Mouse (Mus musculus) adrenal gland, postnatal 10 days (tissue): ENCODE measurements around the gene Myo1h. TPM values are rescaled to one million over a fixed set of nuclear protein-coding genes. Genes with fewer than 3 reads are reported as not detected.

Source experiments
- DNase-seq: peaks from one replicate; pipeline ENCODE4 v3.0.0; 2021; ENCODE audit warnings: mixed read lengths
- total RNA-seq, 2 experiments: library from RNA; stranded (reverse); gene quantifications; 2 replicates each; pipeline ENCODE4 v1.2.3; 2021

The Myo1h gene
- total RNA-seq, 2 experiments from 2014 or later, result 0.84 to 0.97 TPM

GRCm38 (mm10) chr5:114296693-114297631 is 8.0 kb downstream of the Myo1h start:
- peak; percentile 69 for DNase-seq

DNA sequence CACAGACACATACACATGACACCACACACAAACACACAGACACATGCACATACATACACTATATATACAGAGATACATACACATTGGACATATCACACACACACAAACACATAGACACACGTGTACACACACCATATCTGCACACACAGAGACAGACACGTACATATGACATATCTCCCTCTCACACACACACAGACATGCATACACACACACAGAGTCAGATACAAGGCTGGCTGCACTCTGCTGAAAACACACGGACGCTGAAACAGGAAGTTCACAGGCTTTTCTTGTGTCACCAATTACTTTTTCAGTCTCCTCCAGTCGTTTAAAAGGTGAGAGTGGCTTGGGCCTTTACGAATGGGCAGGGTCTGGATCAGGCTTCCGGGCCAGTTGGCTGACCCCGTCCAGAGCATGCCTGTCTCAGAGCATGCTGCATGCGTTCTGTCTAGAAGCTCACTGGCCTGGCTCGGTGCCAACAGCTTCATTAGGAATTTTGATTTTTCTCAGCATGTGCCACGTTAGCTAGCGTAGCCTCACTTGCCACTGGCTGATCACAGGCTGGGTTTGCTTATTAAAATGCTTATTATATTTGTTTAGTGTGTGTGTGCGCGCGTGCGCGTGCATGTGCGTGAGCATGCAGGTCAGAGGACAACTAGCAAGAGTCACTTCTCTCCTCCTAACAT is 9.4 kb downstream of the Myo1h start:
- peak; percentile 55 for DNase-seq

DNA sequence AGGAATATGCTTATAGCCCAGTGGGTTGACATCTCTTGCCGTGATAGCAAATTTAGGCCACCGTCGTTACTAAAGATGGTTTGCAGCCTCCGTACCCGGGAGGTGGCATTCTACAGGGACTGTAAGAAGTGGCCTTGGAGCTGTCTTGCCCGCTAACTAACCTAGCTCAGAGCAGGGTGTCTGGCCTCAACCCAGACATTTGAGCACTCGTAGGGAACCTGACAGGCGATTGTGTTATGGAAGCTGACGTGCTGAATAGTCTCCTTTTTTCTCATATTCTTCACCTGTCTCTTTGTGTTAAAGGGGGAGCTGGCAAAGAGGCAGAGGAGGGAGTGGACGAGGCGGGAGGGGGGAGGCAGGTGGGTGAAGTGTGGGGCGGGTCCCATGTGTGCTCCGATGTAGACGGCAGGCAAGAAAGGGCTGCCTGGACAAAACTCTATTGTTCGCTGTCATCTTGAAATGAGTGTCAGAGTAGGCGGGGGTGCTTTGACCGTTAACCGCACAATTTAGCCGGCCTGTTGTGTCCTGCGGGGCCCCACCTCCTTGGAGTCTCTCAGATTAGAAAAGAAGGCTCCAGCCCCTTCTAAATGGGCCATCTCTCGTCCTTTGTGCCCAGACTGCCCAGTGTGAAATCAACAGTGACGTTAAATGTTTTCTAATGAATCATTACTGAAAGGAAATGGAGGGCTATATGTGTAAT is 10.3 kb downstream of the Myo1h start:
- DNase-seq, result no peak

- DNase-seq, result no peak
Observed at GRCm38 (mm10) chr5:114299883-114300610, 11.1 kb downstream of the Myo1h start.

- DNase-seq, result no peak
Observed at GRCm38 (mm10) chr5:114303166-114303565, 14.2 kb downstream of the Myo1h start.

GRCm38 (mm10) chr5:114306496-114306895 is 17.5 kb downstream of the Myo1h start:
- no peak for DNase-seq

DNA sequence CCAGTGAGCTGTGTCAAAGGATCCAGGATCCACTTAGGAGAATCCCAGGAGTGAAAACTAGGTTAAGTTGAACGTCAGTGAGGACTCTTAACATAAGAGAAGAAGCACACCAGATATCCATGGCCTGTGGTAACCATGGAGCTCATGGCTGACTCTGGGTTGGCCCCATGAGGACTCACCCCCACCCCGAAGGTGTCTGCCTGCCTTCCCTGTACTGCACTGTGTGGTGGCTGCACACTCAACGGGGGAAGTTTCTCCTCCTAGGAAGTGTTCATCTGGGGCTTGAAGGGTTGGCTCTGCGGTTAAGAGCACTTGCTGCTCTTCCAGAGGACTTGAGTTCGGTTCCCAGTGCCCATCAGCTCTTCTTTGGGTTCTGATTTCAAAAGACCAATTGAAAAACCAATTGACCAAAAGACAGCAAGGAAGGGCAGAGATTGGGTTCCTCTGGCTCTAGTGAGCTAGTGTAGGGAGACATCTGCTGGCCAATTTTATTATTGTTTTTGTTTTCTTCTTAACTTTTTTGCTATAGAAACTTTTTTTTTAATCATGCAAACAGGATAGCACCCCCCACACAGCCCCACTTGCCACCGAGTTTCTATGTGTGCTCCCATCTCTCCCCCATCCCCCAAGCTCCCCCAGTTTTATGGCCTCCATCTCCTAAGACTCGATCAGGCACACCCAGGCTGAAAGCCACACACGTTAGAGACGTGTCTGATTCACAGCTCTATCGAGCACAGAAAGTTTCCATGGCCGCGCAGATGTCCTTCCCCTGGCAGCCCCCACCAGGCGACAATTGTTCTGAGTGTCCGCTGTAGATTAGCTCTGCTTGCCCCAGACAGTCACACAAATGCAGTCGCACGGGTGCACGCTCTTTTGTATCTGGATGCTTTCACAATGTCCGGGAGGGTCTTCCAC is 20.1 kb downstream of the Myo1h start:
- DNase-seq, result peak; percentile 12

- DNase-seq, result no peak
Observed at GRCm38 (mm10) chr5:114309680-114310036, 20.7 kb downstream of the Myo1h start.

DNA sequence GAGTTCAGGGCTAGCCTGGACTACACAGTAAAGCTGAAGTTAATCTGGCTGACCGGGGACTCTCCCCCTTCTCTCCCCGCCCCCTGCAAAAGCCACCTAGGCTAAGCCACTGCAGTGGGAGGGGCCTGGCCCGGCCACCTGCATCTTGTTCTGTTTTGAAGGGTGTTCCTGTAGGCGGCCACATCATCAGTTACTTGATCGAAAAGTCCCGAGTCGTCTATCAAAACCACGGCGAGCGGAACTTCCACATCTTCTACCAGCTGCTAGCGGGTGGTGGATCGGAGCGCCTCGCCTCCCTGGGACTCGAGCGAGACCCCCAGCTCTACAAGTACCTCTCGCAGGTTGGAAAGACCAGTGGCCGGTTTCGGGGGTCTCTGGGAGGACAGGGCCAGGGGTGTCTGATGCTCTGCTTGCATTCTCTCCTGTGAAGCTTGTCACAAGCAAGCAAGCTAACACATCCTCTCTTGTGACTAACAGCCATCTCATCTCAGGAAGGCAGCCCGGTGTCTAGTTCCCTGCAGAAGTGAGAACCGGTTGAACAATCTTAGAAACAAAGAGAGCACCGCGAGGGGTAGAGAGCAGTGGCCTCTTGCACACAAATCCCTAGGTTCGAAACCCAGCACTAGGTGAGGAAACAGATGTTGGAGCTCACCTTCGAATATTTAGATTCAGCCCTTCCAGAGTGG is 34.3 kb downstream of the Myo1h start:
- no peak for DNase-seq

- peak; percentile 80 for DNase-seq
Observed at GRCm38 (mm10) chr5:114323791-114324507, 35.0 kb downstream of the Myo1h start.

DNA sequence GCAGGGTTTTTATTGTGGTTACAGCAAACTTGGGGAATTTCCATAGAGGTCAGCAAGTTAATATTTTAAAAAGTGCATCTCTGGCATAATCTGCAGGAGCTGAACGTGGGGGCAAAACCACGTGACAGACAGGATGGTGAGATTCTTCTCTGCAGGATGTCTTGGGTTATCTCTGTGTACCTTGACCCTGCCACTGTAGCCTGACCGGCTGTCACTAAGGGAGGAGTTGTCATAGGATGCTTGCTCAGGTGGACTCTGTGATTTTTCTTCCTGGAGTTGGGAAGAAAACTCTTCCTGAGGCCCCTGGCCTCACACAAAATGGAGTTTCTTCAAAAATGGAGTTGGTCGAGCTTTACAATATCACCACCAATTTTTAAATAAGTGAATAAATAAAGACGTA is 54.0 kb downstream of the Myo1h start:
- no peak for DNase-seq

DNA sequence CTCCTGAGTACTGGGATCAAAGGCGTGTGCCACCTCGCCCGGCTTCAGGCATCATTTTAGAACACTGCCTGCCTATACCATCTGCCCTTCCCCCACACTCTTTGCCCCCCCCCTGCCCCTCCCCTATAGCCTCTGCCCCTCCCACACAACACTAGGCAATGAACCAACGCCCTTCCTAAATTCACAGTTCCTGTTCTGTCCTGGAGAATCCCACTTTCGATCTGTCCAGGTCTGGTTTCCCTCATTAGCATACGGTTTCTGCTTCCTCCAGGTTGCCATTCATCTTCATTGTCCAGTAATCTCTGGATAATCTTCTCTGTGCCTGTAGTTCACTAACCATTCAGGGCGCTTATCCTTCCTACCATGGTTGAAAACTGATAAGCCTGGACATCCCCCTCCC is 54.6 kb downstream of the Myo1h start:
- no peak for DNase-seq

- no peak for DNase-seq
Observed at GRCm38 (mm10) chr5:114345538-114345937, 56.6 kb downstream of the Myo1h start.

- no peak for DNase-seq
Observed at GRCm38 (mm10) chr5:114347005-114347404, 58.0 kb downstream of the Myo1h start.

GRCm38 (mm10) chr5:114351490-114351889 is 62.5 kb downstream of the Myo1h start:
- no peak for DNase-seq

GRCm38 (mm10) chr5:114356250-114356935 is 67.4 kb downstream of the Myo1h start:
- DNase-seq, result peak; percentile 81

- no peak for DNase-seq
Observed at GRCm38 (mm10) chr5:114356936-114357751, 68.2 kb downstream of the Myo1h start.

- DNase-seq, result no peak
Observed at GRCm38 (mm10) chr5:114358833-114359232, 69.9 kb downstream of the Myo1h start.
